Mouse (Mus musculus) ES-Bruce4 (cell line): Measurements from ENCODE around the gene Trmt112.

Source experiments
- EP300 ChIP-seq: IDR thresholded peaks from 2 replicates; pipeline ENCODE4 v1.6.1; 2011; ENCODE audit warnings: low read depth, low read length; ENCODE audit not compliant: insufficient read depth
- POLR2A ChIP-seq: IDR thresholded peaks from one replicate; pipeline ENCODE4 v1.8.1; 2011; ENCODE audit warnings: low read length; ENCODE audit not compliant: insufficient read depth

DNA sequence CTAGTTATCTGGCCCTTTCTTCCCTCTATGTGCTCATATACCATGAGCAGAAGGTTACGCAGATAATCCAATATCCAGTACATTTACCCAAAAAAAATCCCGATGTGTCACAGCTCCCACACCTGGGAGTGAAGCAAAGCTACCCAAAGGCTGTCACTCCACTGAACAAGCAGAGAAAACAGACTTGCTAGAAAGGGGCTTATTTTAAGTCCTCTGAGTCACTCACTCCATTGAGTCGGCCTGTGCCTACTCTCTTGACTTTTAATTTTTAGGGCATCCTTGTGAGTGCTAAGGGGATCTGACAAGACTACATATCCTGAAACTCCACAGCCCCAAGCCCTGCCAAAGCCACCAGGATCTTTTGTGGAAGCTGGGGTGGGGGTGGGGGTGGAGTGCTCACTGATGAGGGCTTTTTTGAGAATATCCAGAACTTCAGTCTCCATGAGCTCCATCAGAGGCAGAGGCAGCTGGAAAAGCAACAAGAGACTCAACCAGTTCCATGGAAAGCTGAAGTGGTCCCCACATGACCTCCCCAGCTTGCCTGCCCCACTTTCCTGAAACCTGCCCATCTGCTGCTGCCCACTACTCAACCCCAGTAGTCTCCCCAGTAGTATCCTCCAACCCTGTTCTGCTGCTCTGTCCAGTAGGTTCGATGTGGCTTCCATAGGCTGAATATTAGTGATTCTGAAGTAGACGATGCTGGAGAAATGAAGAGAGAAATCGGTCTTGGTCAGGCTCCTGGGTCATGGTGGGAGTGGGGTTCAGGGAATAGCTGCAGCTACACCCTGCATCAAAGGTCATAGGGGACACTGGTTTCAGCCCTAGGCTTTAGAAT lies 13.6 kb downstream of the Trmt112 start:
- TF ChIP-seq POLR2A (no peak), EP300 (no peak)
